Mouse (Mus musculus) lung, postnatal 14 days (tissue): ENCODE results near the gene Cacng1.

Experiments
- DNase-seq: peaks from one replicate; pipeline ENCODE4 v3.0.0; 2021

The Cacng1 gene

DNA sequence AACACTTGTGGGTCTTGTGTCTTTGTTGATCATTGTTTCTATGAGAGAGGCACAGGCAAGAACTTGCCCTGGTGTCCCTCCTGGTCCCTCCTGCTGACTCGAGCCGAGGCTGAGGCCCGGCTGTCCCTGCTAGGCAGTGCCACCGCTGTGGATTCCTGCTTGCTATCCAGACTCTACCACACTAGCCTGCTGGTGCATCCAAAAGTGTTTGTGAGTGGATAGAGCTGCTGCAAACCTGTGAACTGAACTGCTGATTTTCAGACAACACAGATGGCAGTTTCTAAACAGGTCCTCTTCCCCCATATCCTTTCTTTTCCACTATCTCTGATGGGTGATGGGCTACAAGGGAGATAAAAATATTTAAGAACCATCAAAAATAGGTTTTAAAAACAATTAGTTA lies 60.8 kb downstream of the Cacng1 start:
- no peak for DNase-seq
